Mouse (Mus musculus) liver, embryonic 15.5 days (tissue): ENCODE measurements around the gene Slc6a9. TPM values are rescaled to one million over a fixed set of nuclear protein-coding genes. Genes with fewer than 3 reads are reported as not detected.
A peak's percentile ranks its signal among the peaks of the same experiment; 100 is the strongest.

ENCODE experiments used
- ATAC-seq: fragments of 200-750 bp; cut with Nextera tagmentation; 2 replicates; pipeline ENCODE4 v1.8.0; 2017; ENCODE audit warnings: moderate number of reproducible peaks, mild to moderate bottlenecking, moderate library complexity; ENCODE audit not compliant: insufficient read depth
- H3K27ac ChIP-seq: fragments of 300-500 bp; sonication (generic); replicated peaks from 2 replicates; pipeline ENCODE4 v1.5.1; 2015; ENCODE audit warnings: mild to moderate bottlenecking, inconsistent platforms
- H3K27me3 ChIP-seq: fragments of 300-500 bp; sonication (generic); 2 replicates; pipeline ENCODE4 v1.6.1; 2015; ENCODE audit warnings: mild to moderate bottlenecking, inconsistent platforms
- H3K36me3 ChIP-seq: fragments of 300-500 bp; sonication (generic); replicated peaks from 2 replicates; pipeline ENCODE4 v1.6.1; 2015; ENCODE audit warnings: moderate library complexity, mild to moderate bottlenecking, inconsistent platforms
- H3K4me1 ChIP-seq: fragments of 300-500 bp; sonication (generic); replicated peaks from 2 replicates; pipeline ENCODE4 v1.6.1; 2015; ENCODE audit warnings: inconsistent platforms
- H3K4me2 ChIP-seq: fragments of 300-500 bp; sonication (generic); 2 replicates; pipeline ENCODE4 v1.6.1; 2015; ENCODE audit warnings: moderate library complexity, mild to moderate bottlenecking, inconsistent platforms
- H3K4me3 ChIP-seq: fragments of 300-500 bp; sonication (generic); replicated peaks from 2 replicates; pipeline ENCODE4 v1.5.1; 2015; ENCODE audit warnings: mild to moderate bottlenecking, inconsistent platforms
- H3K9ac ChIP-seq: fragments of 300-500 bp; sonication (generic); 2 replicates; pipeline ENCODE4 v1.6.1; 2015; ENCODE audit warnings: moderate library complexity, mild to moderate bottlenecking, inconsistent platforms
- H3K9me3 ChIP-seq: fragments of 300-500 bp; sonication (generic); replicated peaks from 2 replicates; pipeline ENCODE4 v1.6.1; 2016; ENCODE audit warnings: inconsistent platforms
- WGBS: fragments of 180-500 bp; shearing (Covaris S2); methylation state at CpG from one replicate; pipeline ENCODE4 v1.1.7; 2015; ENCODE audit warnings: mixed read lengths; ENCODE audit not compliant: insufficient replicate concordance; 5-methylcytosine and 5-hydroxymethylcytosine counted together
- polyA plus RNA-seq: library from polyadenylated mRNA; unstranded; fragments of >200 nt; fragmentation: Nextera tagmentation; extraction: Ambion mirVana; gene quantifications from 2 replicates; pipeline ENCODE4 v1.2.1, GENCODE M21; 2015

Slc6a9 gene
- polyA plus RNA-seq, 1 experiment from 2014 or later, result 56.1 TPM

GRCm38 (mm10) chr4:117840821-117841220 is 6.5 kb downstream of the Slc6a9 start:
- no peak overlapping the region for H3K4me3 ChIP-seq
- H3K36me3 ChIP-seq, result peaks cover 92% of the 10 kb centered on the region
- no peak overlapping the region for H3K9ac ChIP-seq
- H3K27me3 ChIP-seq, result no peaks in the 10 kb centered on the region
- no peaks in the 10 kb centered on the region for H3K9me3 ChIP-seq
- H3K4me2 ChIP-seq, result no peak overlapping the region
- no peak for ATAC-seq
- WGBS, result 90% methylated on average over 5 of the region's 5 CpGs
- H3K4me1 ChIP-seq, result peaks cover 53% of the 10 kb centered on the region
- peak overlapping the region; percentile 25; the same call in 1 of the 2 replicates for H3K27ac ChIP-seq

GRCm38 (mm10) chr4:117841566-117841965 is 7.3 kb downstream of the Slc6a9 start:
- 76% methylated on average over 3 of the region's 3 CpGs for WGBS
- Histone ChIP-seq H3K36me3 (peaks cover 99% of the 10 kb centered on the region), H3K4me1 (peaks cover 53% of the 10 kb centered on the region), H3K4me2 (no peak overlapping the region), H3K27ac (peak overlapping the region; percentile 24), H3K9ac (no peak overlapping the region), H3K4me3 (no peak overlapping the region), H3K27me3 (no peaks in the 10 kb centered on the region), H3K9me3 (no peaks in the 10 kb centered on the region)
- ATAC-seq, result no peak

GRCm38 (mm10) chr4:117843101-117843500 is 8.8 kb downstream of the Slc6a9 start:
- peaks cover 50% of the 10 kb centered on the region for H3K4me1 ChIP-seq
- H3K9ac ChIP-seq, result no peak overlapping the region
- no peak overlapping the region for H3K27ac ChIP-seq
- ATAC-seq, result no peak
- H3K36me3 ChIP-seq, result peaks cover 100% of the 10 kb centered on the region
- H3K27me3 ChIP-seq, result no peaks in the 10 kb centered on the region
- WGBS, result 85% methylated on average over 5 of the region's 5 CpGs
- no peaks in the 10 kb centered on the region for H3K9me3 ChIP-seq
- H3K4me2 ChIP-seq, result no peak overlapping the region
- H3K4me3 ChIP-seq, result no peak overlapping the region

- WGBS, result 88% methylated on average over 5 of the region's 5 CpGs
- Histone ChIP-seq H3K27me3 (no peaks in the 10 kb centered on the region), H3K9ac (no peak overlapping the region), H3K4me1 (peaks cover 42% of the 10 kb centered on the region), H3K36me3 (peaks cover 100% of the 10 kb centered on the region), H3K4me2 (no peak overlapping the region), H3K4me3 (no peak overlapping the region), H3K9me3 (no peaks in the 10 kb centered on the region), H3K27ac (no peak overlapping the region)
- no peak for ATAC-seq
Observed at GRCm38 (mm10) chr4:117844467-117844866, 10.2 kb downstream of the Slc6a9 start.

GRCm38 (mm10) chr4:117845316-117845715 is 11.0 kb downstream of the Slc6a9 start:
- Histone ChIP-seq H3K9me3 (no peaks in the 10 kb centered on the region), H3K4me1 (peaks cover 37% of the 10 kb centered on the region), H3K4me3 (no peak overlapping the region), H3K27me3 (no peaks in the 10 kb centered on the region), H3K9ac (no peak overlapping the region), H3K4me2 (no peak overlapping the region), H3K27ac (no peak overlapping the region), H3K36me3 (peaks cover 100% of the 10 kb centered on the region)
- WGBS, result 85% methylated on average over 11 of the region's 11 CpGs
- no peak for ATAC-seq

GRCm38 (mm10) chr4:117846261-117846660 is 12.0 kb downstream of the Slc6a9 start:
- Histone ChIP-seq H3K36me3 (peaks cover 100% of the 10 kb centered on the region), H3K4me3 (no peak overlapping the region), H3K27me3 (no peaks in the 10 kb centered on the region), H3K9me3 (no peaks in the 10 kb centered on the region), H3K27ac (no peak overlapping the region), H3K4me2 (no peak overlapping the region), H3K9ac (no peak overlapping the region), H3K4me1 (peaks cover 32% of the 10 kb centered on the region)
- whole genome bisulfite sequencing, result 95% methylated on average over 4 of the region's 4 CpGs
- no peak for ATAC-seq

GRCm38 (mm10) chr4:117847011-117847410 is 12.7 kb downstream of the Slc6a9 start:
- Histone ChIP-seq H3K4me3 (no peak overlapping the region), H3K4me2 (no peak overlapping the region), H3K27me3 (no peaks in the 10 kb centered on the region), H3K9ac (no peak overlapping the region), H3K9me3 (no peaks in the 10 kb centered on the region), H3K36me3 (peaks cover 100% of the 10 kb centered on the region), H3K4me1 (peaks cover 26% of the 10 kb centered on the region), H3K27ac (0 out of 2 replicates have a peak overlapping the region, but pooled peaks have one; percentile 21)
- ATAC-seq, result no peak
- WGBS, result 87% methylated on average over 2 of the region's 2 CpGs

- Histone ChIP-seq H3K27ac (no peak overlapping the region), H3K4me1 (peaks cover 38% of the 10 kb centered on the region), H3K36me3 (peaks cover 100% of the 10 kb centered on the region), H3K9me3 (no peaks in the 10 kb centered on the region), H3K27me3 (no peaks in the 10 kb centered on the region), H3K9ac (no peak overlapping the region), H3K4me3 (no peak overlapping the region), H3K4me2 (no peak overlapping the region)
- ATAC-seq, result no peak
- WGBS, result 73% methylated on average over 17 of the region's 17 CpGs
Observed at GRCm38 (mm10) chr4:117849063-117849462, 14.8 kb downstream of the Slc6a9 start.

GRCm38 (mm10) chr4:117849506-117849905 is 15.2 kb downstream of the Slc6a9 start:
- no peaks in the 10 kb centered on the region for H3K9me3 ChIP-seq
- no peak overlapping the region for H3K4me3 ChIP-seq
- ATAC-seq, result no peak
- no peak overlapping the region for H3K9ac ChIP-seq
- peaks cover 43% of the 10 kb centered on the region for H3K4me1 ChIP-seq
- no peak overlapping the region for H3K27ac ChIP-seq
- no peaks in the 10 kb centered on the region for H3K27me3 ChIP-seq
- peaks cover 100% of the 10 kb centered on the region for H3K36me3 ChIP-seq
- H3K4me2 ChIP-seq, result no peak overlapping the region
- 82% methylated on average over 5 of the region's 5 CpGs for WGBS

- H3K4me2 ChIP-seq, result no peak overlapping the region
- H3K27ac ChIP-seq, result no peak overlapping the region
- H3K9ac ChIP-seq, result no peak overlapping the region
- peaks cover 100% of the 10 kb centered on the region for H3K36me3 ChIP-seq
- no peak for ATAC-seq
- H3K4me1 ChIP-seq, result peaks cover 48% of the 10 kb centered on the region
- no peaks in the 10 kb centered on the region for H3K27me3 ChIP-seq
- 80% methylated on average over 7 of the region's 7 CpGs for WGBS
- no peak overlapping the region for H3K4me3 ChIP-seq
- H3K9me3 ChIP-seq, result no peaks in the 10 kb centered on the region
Observed at GRCm38 (mm10) chr4:117850176-117850575, 15.9 kb downstream of the Slc6a9 start.

- no peak overlapping the region for H3K27ac ChIP-seq
- peaks cover 48% of the 10 kb centered on the region for H3K4me1 ChIP-seq
- peaks cover 100% of the 10 kb centered on the region for H3K36me3 ChIP-seq
- H3K4me2 ChIP-seq, result no peak overlapping the region
- H3K4me3 ChIP-seq, result no peak overlapping the region
- no peaks in the 10 kb centered on the region for H3K9me3 ChIP-seq
- H3K27me3 ChIP-seq, result no peaks in the 10 kb centered on the region
- WGBS, result 83% methylated on average over 7 of the region's 7 CpGs
- no peak overlapping the region for H3K9ac ChIP-seq
- ATAC-seq, result no peak
Observed at GRCm38 (mm10) chr4:117850871-117851270, 16.6 kb downstream of the Slc6a9 start.

GRCm38 (mm10) chr4:117852152-117852868 is 18.0 kb downstream of the Slc6a9 start:
- peaks cover 49% of the 10 kb centered on the region for H3K4me1 ChIP-seq
- no peaks in the 10 kb centered on the region for H3K9me3 ChIP-seq
- H3K4me3 ChIP-seq, result no peak overlapping the region
- WGBS, result 85% methylated on average over 10 of the region's 10 CpGs
- H3K27me3 ChIP-seq, result no peaks in the 10 kb centered on the region
- H3K36me3 ChIP-seq, result peaks cover 100% of the 10 kb centered on the region
- no peak overlapping the region for H3K9ac ChIP-seq
- H3K4me2 ChIP-seq, result no peak overlapping the region
- H3K27ac ChIP-seq, result no peak overlapping the region
- ATAC-seq, result no peak
